Mouse (Mus musculus): Measurements from ENCODE around the gene Srsf11.

The Srsf11 gene

DNA sequence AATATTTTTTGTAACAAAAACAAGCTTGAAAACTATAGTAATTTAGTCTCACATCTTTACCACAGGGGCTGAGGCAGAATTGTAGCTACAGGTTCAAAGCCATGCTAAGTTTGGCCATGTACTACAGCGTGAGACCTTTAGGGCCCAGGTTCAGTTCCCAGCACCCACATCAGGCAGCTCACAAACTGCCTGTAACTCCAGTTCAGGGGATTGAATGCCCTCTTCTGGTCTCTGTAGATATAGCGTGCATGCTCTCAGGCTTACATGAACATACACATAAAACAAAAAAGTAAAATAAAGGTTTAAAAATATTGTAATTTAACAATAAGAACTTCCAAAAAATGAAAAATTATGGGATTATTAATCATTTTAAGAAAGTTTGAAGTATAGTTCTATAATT lies 63.2 kb downstream of the Srsf11 start:
- no peak for DNase-seq

DNA sequence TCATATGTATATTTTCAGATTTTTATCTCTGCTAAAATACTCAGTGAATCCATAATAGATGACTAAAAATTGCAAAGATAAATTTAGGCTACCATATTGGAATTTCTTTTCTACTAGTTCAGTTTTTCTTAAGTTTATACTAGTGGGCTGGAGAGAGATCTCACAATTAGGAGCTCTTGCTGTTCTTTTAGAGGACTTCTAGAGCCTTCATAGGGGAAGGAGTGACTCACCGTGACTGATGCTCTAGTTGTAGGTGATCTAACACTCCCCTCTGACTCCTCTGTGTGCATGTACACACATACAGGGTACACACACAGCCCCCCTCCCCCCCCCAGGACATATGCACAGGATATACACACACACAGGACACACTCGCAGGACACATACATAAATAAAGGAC lies 65.3 kb downstream of the Srsf11 start:
- DNase-seq, result no peak

All from cerebellum, adult 11 months (tissue).